Mouse (Mus musculus) stomach, embryonic 14.5 days (tissue): ENCODE measurements around the gene Svop. TPM values are rescaled to one million over a fixed set of nuclear protein-coding genes. Genes with fewer than 3 reads are reported as not detected.

ENCODE experiments used
- ATAC-seq: fragments of 200-750 bp; cut with Nextera tagmentation; 2 replicates; pipeline ENCODE4 v1.8.0; 2017; ENCODE audit warnings: low read depth, moderate TSS enrichment; ENCODE audit not compliant: insufficient number of reproducible peaks, insufficient read depth, low FRiP score
- H3K27ac ChIP-seq: fragments of 300-500 bp; sonication (generic); 2 replicates; pipeline ENCODE4 v1.5.1; 2014; ENCODE audit warnings: mild to moderate bottlenecking, low read length, moderate library complexity, mixed read lengths
- H3K27me3 ChIP-seq: fragments of 300-500 bp; sonication (generic); 2 replicates; pipeline ENCODE4 v1.6.1; 2014; ENCODE audit warnings: low read length, control low read depth, mixed read lengths; ENCODE audit not compliant: control insufficient read depth, insufficient read depth
- H3K36me3 ChIP-seq: fragments of 300-500 bp; sonication (generic); 2 replicates; pipeline ENCODE4 v1.6.1; 2014; ENCODE audit warnings: mild to moderate bottlenecking, control low read depth, low read length, moderate library complexity, mixed read lengths; ENCODE audit not compliant: control insufficient read depth, insufficient read depth
- H3K4me1 ChIP-seq: fragments of 300-500 bp; sonication (generic); 2 replicates; pipeline ENCODE4 v1.6.1; 2014; ENCODE audit warnings: low read length, control low read depth, mixed read lengths; ENCODE audit not compliant: control insufficient read depth, insufficient read depth
- H3K4me2 ChIP-seq: fragments of 300-500 bp; sonication (generic); replicated peaks from 2 replicates; pipeline ENCODE4 v1.6.1; 2014; ENCODE audit warnings: low read depth, low read length, control low read depth
- H3K4me3 ChIP-seq: fragments of 300-500 bp; sonication (generic); 2 replicates; pipeline ENCODE4 v1.5.1; 2014; ENCODE audit warnings: low read depth, low read length, control low read depth
- H3K9ac ChIP-seq: fragments of 300-500 bp; sonication (generic); replicated peaks from 2 replicates; pipeline ENCODE4 v1.6.1; 2014; ENCODE audit warnings: low read depth, mild to moderate bottlenecking, control low read depth, low read length, moderate library complexity, mixed read lengths
- H3K9me3 ChIP-seq: fragments of 300-500 bp; sonication (generic); 2 replicates; pipeline ENCODE4 v1.6.1; 2016; ENCODE audit warnings: low read depth, low read length, control low read depth; ENCODE audit not compliant: control insufficient read depth
- WGBS: fragments of 180-500 bp; shearing (Covaris S2); extraction: QIAGEN DNeasy Blood & Tissue Kit; methylation state at CpG from one replicate; pipeline ENCODE4 v1.1.7; 2014; 5-methylcytosine and 5-hydroxymethylcytosine counted together
- polyA plus RNA-seq: library from polyadenylated mRNA; unstranded; fragments of >200 nt; fragmentation: Nextera tagmentation; extraction: Ambion mirVana; gene quantifications from 2 replicates; pipeline ENCODE4 v1.2.1, GENCODE M21; 2014

Svop gene
- polyA plus RNA-seq, 1 experiment from 2014 or later, result 2.9 TPM

- H3K4me1 ChIP-seq, result no peaks in the 10 kb centered on the region
- no peak overlapping the region for H3K9ac ChIP-seq
- WGBS, result 77% methylated on average over 4 of the region's 4 CpGs
- H3K36me3 ChIP-seq, result peaks cover 46% of the 10 kb centered on the region
- H3K4me3 ChIP-seq, result no peak overlapping the region
- no peak overlapping the region for H3K4me2 ChIP-seq
- no peak overlapping the region for H3K27ac ChIP-seq
- no peaks in the 10 kb centered on the region for H3K27me3 ChIP-seq
- ATAC-seq, result no peak
- no peaks in the 10 kb centered on the region for H3K9me3 ChIP-seq
Measured at GRCm38 (mm10) chr5:114119806-114120205, 28.4 kb upstream of the Svop start.

GRCm38 (mm10) chr5:114116586-114116985, 25.2 kb upstream of the Svop start:
- H3K9me3 ChIP-seq, result no peaks in the 10 kb centered on the region
- no peaks in the 10 kb centered on the region for H3K27me3 ChIP-seq
- WGBS, result 85% methylated on average over 7 of the region's 7 CpGs
- H3K9ac ChIP-seq, result no peak overlapping the region
- ATAC-seq, result no peak
- no peak overlapping the region for H3K4me3 ChIP-seq
- H3K4me2 ChIP-seq, result no peak overlapping the region
- peaks cover 29% of the 10 kb centered on the region for H3K36me3 ChIP-seq
- H3K27ac ChIP-seq, result no peak overlapping the region
- no peaks in the 10 kb centered on the region for H3K4me1 ChIP-seq

- 91% methylated on average over 5 of the region's 5 CpGs for WGBS
- no peak for ATAC-seq
- H3K36me3 ChIP-seq, result peaks cover 22% of the 10 kb centered on the region
- no peaks in the 10 kb centered on the region for H3K27me3 ChIP-seq
- H3K4me2 ChIP-seq, result no peak overlapping the region
- no peak overlapping the region for H3K27ac ChIP-seq
- no peaks in the 10 kb centered on the region for H3K9me3 ChIP-seq
- H3K4me1 ChIP-seq, result no peaks in the 10 kb centered on the region
- no peak overlapping the region for H3K9ac ChIP-seq
- H3K4me3 ChIP-seq, result no peak overlapping the region
Measured at GRCm38 (mm10) chr5:114115030-114115429, 23.7 kb upstream of the Svop start.

GRCm38 (mm10) chr5:114113334-114113733, 22.0 kb upstream of the Svop start:
- Histone ChIP-seq H3K36me3 (peaks cover 37% of the 10 kb centered on the region), H3K27me3 (no peaks in the 10 kb centered on the region), H3K9me3 (no peaks in the 10 kb centered on the region), H3K4me3 (no peak overlapping the region), H3K27ac (no peak overlapping the region), H3K4me2 (no peak overlapping the region), H3K4me1 (no peaks in the 10 kb centered on the region), H3K9ac (no peak overlapping the region)
- 85% methylated on average over 6 of the region's 6 CpGs for WGBS
- ATAC-seq, result no peak

DNA sequence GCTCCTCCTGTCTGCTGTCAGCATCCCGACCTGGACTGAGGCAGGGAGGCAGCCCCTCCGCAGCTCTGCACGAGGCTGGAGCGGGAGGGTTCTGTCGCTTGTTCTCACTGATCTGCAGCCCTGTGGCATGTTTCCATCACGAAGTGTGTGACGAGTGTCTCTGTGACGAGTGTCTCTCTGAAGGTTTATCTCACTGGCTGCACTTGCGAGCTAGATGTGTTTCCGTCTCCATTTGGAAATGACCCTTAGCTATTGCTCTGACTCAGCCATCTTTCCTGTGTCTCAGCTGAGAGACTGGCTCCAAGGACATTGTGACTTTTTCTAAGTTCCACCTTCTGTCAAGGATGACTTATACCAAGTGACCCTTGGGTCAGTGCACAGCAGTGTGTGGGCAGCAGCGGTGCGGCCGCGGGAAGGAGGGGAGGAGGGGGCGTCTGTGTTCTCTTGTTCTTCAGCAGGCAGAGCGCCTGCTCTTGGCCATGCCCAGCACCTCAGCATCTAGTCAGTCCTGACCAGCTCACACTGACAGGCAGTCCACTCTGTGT, 15.1 kb upstream of the Svop start:
- no peaks in the 10 kb centered on the region for H3K4me1 ChIP-seq
- no peak overlapping the region for H3K4me3 ChIP-seq
- no peak overlapping the region for H3K9ac ChIP-seq
- H3K9me3 ChIP-seq, result no peaks in the 10 kb centered on the region
- H3K36me3 ChIP-seq, result peaks cover 33% of the 10 kb centered on the region
- H3K27ac ChIP-seq, result no peak overlapping the region
- no peaks in the 10 kb centered on the region for H3K27me3 ChIP-seq
- WGBS, result 71% methylated on average over 16 of the region's 16 CpGs
- ATAC-seq, result no peak
- H3K4me2 ChIP-seq, result no peak overlapping the region

GRCm38 (mm10) chr5:114102807-114103206, 11.4 kb upstream of the Svop start:
- no peak overlapping the region for H3K27ac ChIP-seq
- ATAC-seq, result no peak
- H3K4me2 ChIP-seq, result no peak overlapping the region
- WGBS, result 76% methylated on average over 1 of the region's 1 CpGs
- H3K27me3 ChIP-seq, result no peaks in the 10 kb centered on the region
- H3K4me3 ChIP-seq, result no peak overlapping the region
- H3K36me3 ChIP-seq, result peaks cover 13% of the 10 kb centered on the region
- H3K4me1 ChIP-seq, result peaks cover 7% of the 10 kb centered on the region
- no peaks in the 10 kb centered on the region for H3K9me3 ChIP-seq
- H3K9ac ChIP-seq, result no peak overlapping the region

GRCm38 (mm10) chr5:114101873-114102272, 10.5 kb upstream of the Svop start:
- Histone ChIP-seq H3K9ac (no peak overlapping the region), H3K36me3 (peaks cover 13% of the 10 kb centered on the region), H3K4me1 (peaks cover 7% of the 10 kb centered on the region), H3K27ac (no peak overlapping the region), H3K4me2 (no peak overlapping the region), H3K27me3 (no peaks in the 10 kb centered on the region), H3K4me3 (no peak overlapping the region), H3K9me3 (no peaks in the 10 kb centered on the region)
- WGBS, result 86% methylated on average over 4 of the region's 4 CpGs
- ATAC-seq, result no peak

- H3K9me3 ChIP-seq, result no peaks in the 10 kb centered on the region
- H3K4me3 ChIP-seq, result peak overlapping the region; percentile 78
- peak overlapping the region; percentile 93 for H3K9ac ChIP-seq
- peak; percentile 56; the same call in 1 of the 2 replicates for ATAC-seq
- H3K4me1 ChIP-seq, result peaks cover 7% of the 10 kb centered on the region
- H3K4me2 ChIP-seq, result peak overlapping the region; percentile 94
- no peak overlapping the region for H3K27ac ChIP-seq
- WGBS, result 2% methylated on average over 63 of the region's 64 CpGs
- H3K27me3 ChIP-seq, result no peaks in the 10 kb centered on the region
- H3K36me3 ChIP-seq, result peaks cover 6% of the 10 kb centered on the region
Measured at GRCm38 (mm10) chr5:114100390-114101099, 9.2 kb upstream of the Svop start.
